Mouse (Mus musculus): ENCODE measurements around the gene Stpg1.

- TF ChIP-seq CTCF (IDR thresholded peaks at IDR 0.05; ENCODE audit: low read depth, low read length), result no peak
- no peak for TF ChIP-seq POLR2A (IDR thresholded peaks at IDR 0.05; ENCODE audit: borderline replicate concordance, low read depth, low read length)
Observed at GRCm38 (mm10) chr4:135535021-135535420, 40.4 kb downstream of the Stpg1 start.
